Mouse (Mus musculus) left cerebral cortex, postnatal 4 days (tissue): Measurements from ENCODE around the gene Cyp2s1. TPM values are rescaled to one million over a fixed set of nuclear protein-coding genes. Genes with fewer than 3 reads are reported as not detected.
"Not testable (repeated sequence)": the region's sequence is repeated elsewhere in the genome, so short reads cannot be mapped to it uniquely, and the experiment has no call there.

Source experiments
- DNase-seq: peaks from one replicate; pipeline ENCODE4 v3.0.0-alpha.2; 2022
- intact Hi-C: fragments of 180-260 bp; cut with DNase I; formaldehyde crosslinking; loops from one replicate; pipeline ENCODE4 v1.15.1; 2025
- total RNA-seq, 2 experiments: library from RNA; stranded (reverse); gene quantifications; 2 replicates each; pipeline ENCODE4 v1.2.3; 2021

Gene Cyp2s1
- total RNA-seq, 2 experiments from 2014 or later = 2.4 to 3.5 TPM

- intact Hi-C loops = no loop called here
- DNase-seq = no peak
Observed at GRCm38 (mm10) chr7:25812195-25812594, 4.5 kb downstream of the Cyp2s1 start.

DNA sequence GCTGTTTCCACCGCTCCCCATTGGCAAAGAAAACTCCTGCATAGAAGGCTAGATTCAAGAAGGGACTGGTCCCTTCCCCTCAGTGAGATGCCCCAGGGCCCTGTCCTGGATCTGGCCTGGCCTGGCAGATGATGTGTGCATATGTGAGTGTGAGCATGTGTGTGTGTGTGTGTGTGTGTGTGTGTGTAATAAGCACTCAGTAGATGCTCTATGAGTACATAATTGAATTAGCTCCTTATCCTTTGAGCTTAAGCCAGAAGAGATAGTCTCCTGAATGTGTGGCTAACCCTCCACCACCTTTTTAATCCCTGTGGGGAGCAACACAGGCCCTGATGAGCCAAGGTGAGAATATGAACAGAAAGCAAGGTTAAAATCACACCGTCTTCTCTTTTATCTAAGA, 5.0 kb downstream of the Cyp2s1 start:
- intact Hi-C loops = no loop called here
- DNase-seq = no peak

DNA sequence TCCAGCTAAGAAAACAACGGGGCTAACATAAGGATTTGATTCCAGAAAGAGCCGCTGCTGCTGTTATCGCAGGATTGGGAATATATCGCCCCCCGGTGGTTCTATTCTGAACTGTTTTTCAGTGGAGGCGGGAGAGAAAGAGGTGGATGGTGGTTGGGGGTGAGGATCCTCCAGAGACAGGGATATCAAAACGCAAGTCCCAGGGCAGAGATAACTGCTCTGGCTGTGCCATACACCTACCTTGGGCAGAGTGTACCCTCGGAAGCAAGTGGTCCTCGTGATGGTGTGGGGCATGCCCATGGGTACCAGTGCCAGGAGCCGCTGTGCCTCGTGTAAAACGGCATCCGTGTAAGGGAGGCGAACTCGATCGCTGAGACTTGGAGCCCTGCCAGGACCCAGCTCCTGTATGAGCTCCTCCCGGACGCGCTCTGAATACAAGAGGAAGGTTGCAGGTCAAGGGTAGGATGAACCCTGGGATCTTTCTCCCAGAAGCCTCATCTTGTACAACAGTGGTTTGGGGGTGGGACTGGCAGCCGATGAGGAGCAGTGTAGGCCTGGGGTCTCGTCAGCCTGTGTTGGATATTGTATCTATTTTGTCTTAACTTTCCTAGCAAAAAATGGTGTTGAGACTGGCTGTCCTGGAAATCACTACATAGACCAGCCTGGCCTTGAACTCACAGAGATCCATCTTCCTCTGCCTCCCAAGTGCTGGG, 10.9 kb downstream of the Cyp2s1 start:
- DNase-seq = peak; percentile 72
- intact Hi-C loops = loop anchor here (2.0 kb wide), 1 partner anchor 49 kb away; no protein-coding TSS in a partner anchor

GRCm38 (mm10) chr7:25804792-25805191, 11.9 kb downstream of the Cyp2s1 start:
- intact Hi-C loops = loop anchor here (2.0 kb wide), 1 partner anchor 48 kb away; no protein-coding TSS in a partner anchor

GRCm38 (mm10) chr7:25803460-25803859, 13.3 kb downstream of the Cyp2s1 start:
- intact Hi-C loops = no loop called here
- no peak for DNase-seq

More at GRCm38 (mm10) chr7:25804792-25805191, 11.9 kb downstream of the Cyp2s1 start:
- DNase-seq = no peak

DNA sequence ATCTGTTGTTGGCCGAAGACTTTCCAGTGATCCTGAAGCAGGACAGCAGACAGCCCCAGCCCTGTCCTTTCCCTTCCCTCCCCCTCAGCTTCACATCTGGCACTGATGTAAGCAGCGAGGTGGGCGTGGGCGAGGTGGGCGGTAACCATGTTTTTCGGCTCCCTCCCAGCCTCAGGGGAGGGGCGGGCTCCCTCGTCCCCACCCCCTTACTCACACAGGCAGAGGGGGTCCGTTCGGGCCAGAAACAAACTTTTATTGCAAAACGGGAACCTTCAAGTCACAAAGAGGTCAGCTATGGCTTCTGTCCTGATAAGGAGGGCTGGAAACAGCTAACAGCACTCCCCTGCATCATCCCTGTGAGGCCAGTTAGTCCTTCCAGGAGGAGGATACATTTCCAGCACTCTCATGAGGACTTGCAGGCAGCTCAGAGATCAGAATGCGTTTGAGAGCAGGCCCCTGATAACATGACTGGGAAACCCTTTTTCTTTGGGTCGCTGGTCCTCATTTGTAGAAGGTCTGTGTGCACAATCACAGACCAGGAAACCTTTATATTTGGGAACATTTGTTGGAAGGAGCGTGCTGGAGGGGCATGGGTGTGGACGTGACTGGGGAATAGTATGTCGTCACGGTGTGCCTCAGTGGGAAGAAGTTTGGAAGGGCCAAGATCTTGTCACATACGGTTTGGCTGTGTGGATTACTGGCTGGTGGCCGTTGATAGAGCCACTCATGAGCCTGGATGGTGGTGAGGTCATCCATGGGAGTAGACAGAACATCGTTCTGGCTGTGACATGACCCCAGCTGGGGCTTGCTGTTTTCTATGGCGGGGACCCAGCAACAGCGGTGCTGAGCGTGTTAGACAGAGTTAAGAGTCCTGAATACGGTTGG, 14.2 kb downstream of the Cyp2s1 start:
- no peak for DNase-seq
- intact Hi-C loops = no loop called here

- intact Hi-C loops = no loop called here
- no peak for DNase-seq
Observed at GRCm38 (mm10) chr7:25801031-25801430, 15.7 kb downstream of the Cyp2s1 start.

DNA sequence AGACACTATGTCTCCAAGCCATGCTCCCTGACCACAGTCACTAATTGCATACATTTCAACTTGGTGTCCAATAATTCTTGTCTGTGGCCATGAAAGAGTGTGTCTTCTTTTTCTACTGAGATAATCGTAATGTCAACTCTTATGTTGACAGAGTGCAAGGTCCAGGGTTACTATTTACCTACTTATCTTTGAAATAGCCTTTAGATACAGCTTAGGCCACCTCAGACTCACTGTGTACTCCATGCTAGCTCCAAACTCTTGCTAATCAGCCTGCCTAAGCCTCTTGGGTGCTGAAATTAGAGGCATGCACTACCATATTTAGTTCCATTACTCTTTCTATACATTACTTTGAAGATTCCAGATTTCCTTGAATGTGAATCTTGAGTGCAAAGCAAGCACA, 17.3 kb downstream of the Cyp2s1 start:
- intact Hi-C loops = no loop called here
- DNase-seq = no peak

- DNase-seq = no peak
- intact Hi-C loops = no loop called here
Observed at GRCm38 (mm10) chr7:25798540-25798939, 18.2 kb downstream of the Cyp2s1 start.

DNA sequence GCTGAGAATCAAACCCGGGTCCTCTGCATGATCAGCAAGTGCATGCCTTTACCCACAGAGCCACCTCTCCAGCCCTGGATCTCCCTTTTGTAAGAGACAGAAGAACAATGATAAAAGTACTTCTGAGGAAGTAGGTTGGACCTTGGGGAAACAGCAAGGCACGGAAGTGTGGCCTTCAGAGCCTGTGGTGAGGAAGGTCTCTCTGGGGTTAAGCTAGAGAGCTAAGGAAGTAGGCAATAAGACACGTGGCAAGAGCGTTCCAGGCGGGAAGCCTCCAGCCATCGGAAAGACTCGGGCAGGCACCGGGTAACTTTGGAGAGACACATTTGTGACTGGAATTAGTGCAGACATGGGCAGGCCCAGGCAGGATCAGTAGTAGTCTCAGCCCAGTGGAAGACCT, 21.9 kb downstream of the Cyp2s1 start:
- no peak for DNase-seq
- intact Hi-C loops = no loop called here

GRCm38 (mm10) chr7:25793679-25794078, 23.0 kb downstream of the Cyp2s1 start:
- intact Hi-C loops = no loop called here
- DNase-seq = peak; percentile 49

GRCm38 (mm10) chr7:25792966-25793365, 23.7 kb downstream of the Cyp2s1 start:
- DNase-seq, intact Hi-C loops: not testable (repeated sequence)

- intact Hi-C loops = no loop called here
Observed at GRCm38 (mm10) chr7:25790615-25791014, 26.1 kb downstream of the Cyp2s1 start.

GRCm38 (mm10) chr7:25789129-25789440, 27.6 kb downstream of the Cyp2s1 start:
- intact Hi-C loops = no loop called here
- no peak for DNase-seq

More at GRCm38 (mm10) chr7:25790615-25791014, 26.1 kb downstream of the Cyp2s1 start:
- no peak for DNase-seq

DNA sequence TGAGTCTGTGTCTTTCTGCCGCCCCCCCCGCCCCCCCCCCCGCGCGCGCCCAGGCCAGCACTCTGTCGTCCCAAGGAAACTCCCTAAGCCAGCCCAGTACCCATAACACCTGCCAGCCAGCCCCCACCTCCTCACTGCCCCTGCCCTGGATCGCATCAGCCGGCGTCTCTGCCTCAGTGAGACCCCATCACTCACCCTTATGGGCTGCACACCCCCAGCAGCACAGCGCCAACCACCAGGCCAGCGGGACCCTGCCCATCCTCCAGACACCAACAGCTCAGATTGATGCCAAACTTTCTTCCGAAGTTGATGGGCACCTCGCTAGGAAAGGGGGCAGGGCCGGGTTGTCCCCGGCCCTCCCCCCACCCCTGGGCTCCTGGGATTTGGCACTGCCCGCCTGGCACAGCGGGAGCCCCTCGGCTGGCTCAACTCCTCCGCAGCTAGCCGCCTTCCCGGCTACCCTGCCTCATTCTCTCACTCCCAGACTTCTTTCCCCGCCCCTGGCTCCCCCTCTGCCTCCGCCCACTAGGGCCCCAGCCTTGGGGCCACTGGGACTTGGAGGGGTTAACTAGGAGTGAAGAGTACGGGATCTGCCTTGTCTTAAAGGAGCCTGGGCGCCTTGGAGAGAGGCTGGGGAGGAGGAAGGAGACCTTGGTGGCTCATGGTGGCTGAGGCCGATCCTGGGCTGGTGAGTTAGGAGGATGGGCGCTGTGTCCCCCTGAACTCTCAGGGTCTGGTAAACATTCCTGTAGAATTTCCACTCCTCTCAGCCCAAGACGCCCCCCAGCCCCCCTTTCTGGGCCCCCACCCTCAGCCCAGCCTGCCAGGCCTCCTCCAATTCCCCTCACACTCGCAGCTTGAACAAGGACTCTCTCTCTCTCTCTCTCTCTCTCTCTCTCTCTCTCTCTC, 28.2 kb downstream of the Cyp2s1 start, which contains the start of gene Axl:
Axl (minus strand) TSS at position 486 of the 909 bp plus-strand sequence.
- intact Hi-C loops = no loop called here
- peak; percentile 70 for DNase-seq

DNA sequence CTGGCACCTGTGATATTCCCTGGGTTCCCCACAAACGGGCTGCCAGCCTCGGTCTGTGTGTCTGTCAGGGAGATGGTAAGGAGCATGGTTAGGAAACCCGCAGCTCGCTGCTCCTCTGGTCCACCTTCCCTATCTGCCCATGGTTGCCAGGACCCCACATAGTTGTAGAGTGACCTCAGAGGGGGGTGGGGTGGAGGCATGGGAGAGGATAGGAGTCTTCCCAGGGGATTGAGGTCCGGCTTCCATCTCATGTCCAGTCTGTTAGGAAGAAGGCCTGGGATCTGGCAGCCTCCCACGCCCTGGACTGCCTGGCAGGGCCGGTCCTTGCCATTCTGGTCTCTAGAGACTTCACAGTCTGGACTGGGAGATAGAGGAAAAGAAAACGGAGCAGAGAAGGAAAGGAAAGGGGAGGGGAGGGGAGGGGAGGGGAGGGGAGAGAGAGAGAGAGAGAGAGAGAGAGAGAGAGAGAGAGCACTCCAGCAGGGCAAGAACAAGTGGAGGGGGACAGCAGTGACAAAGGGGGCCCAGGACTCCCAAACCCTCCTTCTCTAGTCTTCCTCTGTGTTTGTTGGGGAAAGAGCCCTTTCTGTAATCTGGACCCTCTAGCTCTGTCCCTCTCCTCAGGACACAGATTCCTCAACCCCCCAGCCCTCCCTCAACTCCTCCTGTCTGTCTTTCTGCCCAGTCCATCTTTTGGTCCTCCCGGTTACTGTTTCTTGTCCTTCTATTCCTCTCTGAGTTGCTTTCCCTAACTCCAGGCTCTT, 29.1 kb downstream of the Cyp2s1 start:
- intact Hi-C loops = no loop called here
- peak; percentile 23 for DNase-seq

- no peak for DNase-seq
- intact Hi-C loops = no loop called here
Observed at GRCm38 (mm10) chr7:25786974-25787373, 29.7 kb downstream of the Cyp2s1 start.

DNA sequence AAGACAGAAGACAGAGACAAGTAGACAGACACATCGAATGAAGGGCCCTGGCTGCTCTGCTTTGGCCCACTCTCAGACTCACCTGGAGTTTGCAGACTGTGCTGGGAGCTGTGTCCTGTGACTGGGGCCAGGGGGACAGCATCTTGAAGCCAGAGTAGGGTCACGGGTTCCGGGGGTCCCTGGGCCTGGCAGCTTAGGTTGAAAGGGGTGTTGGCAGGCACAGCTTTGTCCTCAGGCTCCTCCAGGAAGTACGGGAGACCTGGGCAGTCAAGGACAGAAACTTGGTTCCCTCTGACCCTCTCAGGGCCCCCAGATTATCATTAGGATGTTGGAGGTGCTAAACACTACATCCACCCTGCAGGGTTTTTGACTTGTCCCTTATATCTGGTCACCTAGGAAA, 31.0 kb downstream of the Cyp2s1 start:
- intact Hi-C loops = no loop called here

DNA sequence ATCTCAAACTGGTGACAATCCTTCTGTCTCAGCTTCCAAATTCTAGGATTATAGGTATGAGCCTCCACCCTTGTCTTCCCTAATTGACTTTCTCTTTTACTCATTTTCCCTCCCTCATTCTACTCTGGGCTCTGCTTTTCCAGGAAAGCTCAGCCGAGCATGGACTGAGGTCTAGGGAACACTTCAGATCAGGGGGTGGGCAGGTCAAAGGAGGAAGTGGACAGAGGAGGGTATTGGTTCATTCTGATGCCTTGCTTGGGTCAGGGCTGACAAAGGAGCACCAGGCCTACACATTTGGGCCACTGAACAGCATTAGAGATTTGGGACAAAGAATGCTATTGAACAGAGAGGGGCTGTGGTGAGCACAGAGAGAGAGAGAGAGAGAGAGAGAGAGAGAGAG, 31.9 kb downstream of the Cyp2s1 start:
- intact Hi-C loops = no loop called here
- no peak for DNase-seq

More for the DNA sequence above, 31.0 kb downstream of the Cyp2s1 start:
- DNase-seq = no peak

DNA sequence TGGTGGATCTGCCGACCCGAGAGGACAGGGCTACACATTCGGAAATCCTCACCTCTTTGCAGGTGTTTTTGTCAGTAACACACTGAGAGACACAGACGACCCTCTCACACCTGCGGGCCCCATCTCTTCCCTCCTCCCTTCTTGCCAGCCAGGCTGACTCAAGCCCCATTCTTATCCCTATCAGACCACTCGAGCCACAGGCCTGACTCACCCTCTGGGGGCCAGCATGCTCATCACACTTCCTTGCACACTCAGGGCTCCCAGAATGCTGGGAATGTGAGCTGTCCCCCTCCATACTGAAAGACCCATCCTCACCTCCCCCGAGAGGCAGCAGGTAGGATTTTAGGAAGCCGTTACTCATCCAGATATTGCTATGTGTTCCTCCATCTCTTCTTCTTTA, 33.0 kb downstream of the Cyp2s1 start:
- DNase-seq = no peak
- intact Hi-C loops = no loop called here
